Mouse (Mus musculus) kidney, embryonic 14.5 days (tissue): ENCODE results near the gene Dcaf4. TPM values are rescaled to one million over a fixed set of nuclear protein-coding genes. Genes with fewer than 3 reads are reported as not detected.

Experiments
- ATAC-seq: fragments of 200-750 bp; cut with Nextera tagmentation; 2 replicates; pipeline ENCODE4 v1.8.0; 2017; ENCODE audit warnings: moderate number of reproducible peaks, mild to moderate bottlenecking, moderate TSS enrichment, moderate library complexity; ENCODE audit not compliant: low FRiP score, low TSS enrichment
- H3K27ac ChIP-seq: fragments of 300-500 bp; sonication (generic); 2 replicates; pipeline ENCODE4 v1.5.1; 2014; ENCODE audit warnings: low read depth, mild to moderate bottlenecking, low read length, moderate library complexity, mixed read lengths
- H3K27me3 ChIP-seq: fragments of 300-500 bp; sonication (generic); 2 replicates; pipeline ENCODE4 v1.6.1; 2014; ENCODE audit warnings: mild to moderate bottlenecking, low read length; ENCODE audit not compliant: control insufficient read depth, insufficient read depth
- H3K36me3 ChIP-seq: fragments of 300-500 bp; sonication (generic); 2 replicates; pipeline ENCODE4 v1.6.1; 2014; ENCODE audit warnings: low read length, mixed read lengths; ENCODE audit not compliant: control insufficient read depth, insufficient read depth
- H3K4me1 ChIP-seq: fragments of 300-500 bp; sonication (generic); 2 replicates; pipeline ENCODE4 v1.6.1; 2014; ENCODE audit warnings: low read length, mixed read lengths; ENCODE audit not compliant: control insufficient read depth, insufficient read depth
- H3K4me2 ChIP-seq: fragments of 300-500 bp; sonication (generic); replicated peaks from 2 replicates; pipeline ENCODE4 v1.6.1; 2014; ENCODE audit warnings: low read depth, mild to moderate bottlenecking, low read length
- H3K4me3 ChIP-seq: fragments of 300-500 bp; sonication (generic); 2 replicates; pipeline ENCODE4 v1.5.1; 2014; ENCODE audit warnings: mild to moderate bottlenecking, low read length
- H3K9ac ChIP-seq: fragments of 300-500 bp; sonication (generic); 2 replicates; pipeline ENCODE4 v1.6.1; 2014; ENCODE audit warnings: low read depth, mild to moderate bottlenecking, low read length, moderate library complexity
- H3K9me3 ChIP-seq: fragments of 300-500 bp; sonication (generic); 2 replicates; pipeline ENCODE4 v1.6.1; 2016; ENCODE audit warnings: low read length; ENCODE audit not compliant: control insufficient read depth
- WGBS: fragments of 180-500 bp; shearing (Covaris S2); extraction: QIAGEN DNeasy Blood & Tissue Kit; methylation state at CpG from one replicate; pipeline ENCODE4 v1.1.7; 2014; 5-methylcytosine and 5-hydroxymethylcytosine counted together
- polyA plus RNA-seq: library from polyadenylated mRNA; unstranded; fragments of >200 nt; fragmentation: Nextera tagmentation; extraction: Ambion mirVana; gene quantifications from 2 replicates; pipeline ENCODE4 v1.2.1, GENCODE M21; 2014

The Dcaf4 gene
- polyA plus RNA-seq, 1 experiment from 2014 or later = 28.1 TPM

DNA sequence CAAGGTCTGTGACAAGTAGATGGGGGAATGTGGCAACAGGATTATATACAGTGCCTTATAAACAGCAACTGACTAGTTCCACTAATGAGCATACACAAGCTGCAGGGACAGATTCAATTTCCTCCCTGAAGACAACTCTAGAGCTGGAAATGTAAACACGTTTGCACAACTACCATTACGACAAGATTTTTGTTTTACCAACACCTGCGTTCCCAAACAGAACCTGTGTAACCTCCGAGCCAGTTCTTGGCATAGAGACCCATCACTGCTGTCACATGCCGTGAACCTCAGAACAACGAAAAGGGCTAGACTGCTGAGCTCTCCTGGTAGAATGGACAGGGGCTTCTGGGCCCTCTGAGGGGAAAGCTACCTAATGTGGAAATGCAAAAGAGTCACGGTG, 23.7 kb downstream of the Dcaf4 start:
- Histone ChIP-seq H3K36me3 (peaks cover 43% of the 10 kb centered on the region), H3K4me3 (no peak overlapping the region), H3K9me3 (no peaks in the 10 kb centered on the region), H3K27me3 (no peaks in the 10 kb centered on the region), H3K27ac (no peak overlapping the region), H3K4me2 (no peak overlapping the region), H3K9ac (no peak overlapping the region), H3K4me1 (no peaks in the 10 kb centered on the region)
- 84% methylated on average over 7 of the region's 7 CpGs for WGBS
- ATAC-seq = no peak

DNA sequence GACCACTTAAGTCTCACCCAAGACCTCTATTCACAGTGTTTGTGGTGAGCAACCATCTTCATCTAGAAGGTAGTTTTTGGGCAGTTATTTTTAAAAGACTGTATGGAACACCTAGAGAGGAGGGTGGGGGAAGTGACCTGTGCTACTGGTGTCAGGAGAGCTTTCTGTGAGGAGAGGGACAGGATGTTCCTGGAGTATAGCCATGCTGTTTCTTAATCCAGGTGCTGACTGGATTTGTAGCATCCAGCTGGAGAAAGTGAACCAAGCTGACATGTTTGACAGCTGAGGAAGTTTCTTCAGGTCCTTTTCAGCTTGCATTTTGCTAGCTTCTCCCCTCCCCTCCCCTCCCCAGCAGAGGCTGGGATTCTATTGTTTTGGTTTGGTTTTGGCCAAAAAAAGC, 24.5 kb downstream of the Dcaf4 start:
- no peak overlapping the region for H3K4me2 ChIP-seq
- peaks cover 42% of the 10 kb centered on the region for H3K36me3 ChIP-seq
- no peak overlapping the region for H3K27ac ChIP-seq
- H3K9me3 ChIP-seq = no peaks in the 10 kb centered on the region
- H3K4me1 ChIP-seq = no peaks in the 10 kb centered on the region
- ATAC-seq = no peak
- no peak overlapping the region for H3K4me3 ChIP-seq
- H3K9ac ChIP-seq = no peak overlapping the region
- no peaks in the 10 kb centered on the region for H3K27me3 ChIP-seq

- Histone ChIP-seq H3K4me2 (no peak overlapping the region), H3K27ac (no peak overlapping the region), H3K36me3 (peaks cover 75% of the 10 kb centered on the region), H3K9me3 (no peaks in the 10 kb centered on the region), H3K4me1 (no peaks in the 10 kb centered on the region), H3K4me3 (no peak overlapping the region), H3K27me3 (no peaks in the 10 kb centered on the region), H3K9ac (no peak overlapping the region)
- no peak for ATAC-seq
- 93% methylated on average over 16 of the region's 16 CpGs for WGBS
Observed at GRCm38 (mm10) chr12:83551305-83551704, 31.0 kb downstream of the Dcaf4 start.

- ATAC-seq = no peak
- 77% methylated on average over 4 of the region's 4 CpGs for WGBS
- Histone ChIP-seq H3K36me3 (peaks cover 76% of the 10 kb centered on the region), H3K9me3 (no peaks in the 10 kb centered on the region), H3K4me1 (no peaks in the 10 kb centered on the region), H3K27ac (no peak overlapping the region), H3K4me2 (no peak overlapping the region), H3K4me3 (no peak overlapping the region), H3K9ac (no peak overlapping the region), H3K27me3 (no peaks in the 10 kb centered on the region)
Observed at GRCm38 (mm10) chr12:83553816-83554215, 33.5 kb downstream of the Dcaf4 start.

- no peaks in the 10 kb centered on the region for H3K27me3 ChIP-seq
- ATAC-seq = no peak
- no peaks in the 10 kb centered on the region for H3K4me1 ChIP-seq
- no peak overlapping the region for H3K4me2 ChIP-seq
- peaks cover 65% of the 10 kb centered on the region for H3K36me3 ChIP-seq
- no peak overlapping the region for H3K9ac ChIP-seq
- H3K4me3 ChIP-seq = no peak overlapping the region
- H3K9me3 ChIP-seq = no peaks in the 10 kb centered on the region
- H3K27ac ChIP-seq = no peak overlapping the region
- WGBS = 76% methylated on average over 9 of the region's 9 CpGs
Observed at GRCm38 (mm10) chr12:83555605-83556004, 35.3 kb downstream of the Dcaf4 start.

- ATAC-seq = no peak
- no peaks in the 10 kb centered on the region for H3K4me1 ChIP-seq
- 80% methylated on average over 7 of the region's 7 CpGs for WGBS
- H3K4me3 ChIP-seq = no peak overlapping the region
- H3K27ac ChIP-seq = no peak overlapping the region
- peaks cover 50% of the 10 kb centered on the region for H3K36me3 ChIP-seq
- no peaks in the 10 kb centered on the region for H3K9me3 ChIP-seq
- no peaks in the 10 kb centered on the region for H3K27me3 ChIP-seq
- no peak overlapping the region for H3K9ac ChIP-seq
- no peak overlapping the region for H3K4me2 ChIP-seq
Observed at GRCm38 (mm10) chr12:83558496-83558895, 38.2 kb downstream of the Dcaf4 start.

DNA sequence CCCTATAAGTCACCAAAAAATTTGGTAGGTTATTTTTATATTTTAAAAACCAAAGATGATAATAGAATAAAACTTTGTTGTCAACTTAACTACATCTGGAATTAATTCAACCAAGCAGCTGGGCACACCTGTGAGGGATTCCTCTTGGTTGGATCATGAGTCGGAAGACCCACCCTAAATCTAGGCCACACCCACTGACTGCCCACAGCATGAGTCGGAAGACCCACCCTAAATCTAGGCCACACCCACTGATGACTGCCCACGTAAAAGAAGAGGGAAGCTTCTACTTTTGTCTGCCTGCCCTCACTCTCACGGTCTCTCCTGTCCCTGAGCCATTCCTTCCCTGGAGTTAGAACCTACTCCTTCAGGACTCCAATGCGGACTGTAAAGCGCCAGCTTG, 39.9 kb downstream of the Dcaf4 start:
- no peaks in the 10 kb centered on the region for H3K9me3 ChIP-seq
- ATAC-seq = no peak
- H3K4me3 ChIP-seq = no peak overlapping the region
- H3K27me3 ChIP-seq = no peaks in the 10 kb centered on the region
- no peak overlapping the region for H3K4me2 ChIP-seq
- H3K36me3 ChIP-seq = peaks cover 46% of the 10 kb centered on the region
- 77% methylated on average over 6 of the region's 6 CpGs for WGBS
- H3K9ac ChIP-seq = no peak overlapping the region
- H3K4me1 ChIP-seq = no peaks in the 10 kb centered on the region
- H3K27ac ChIP-seq = no peak overlapping the region

GRCm38 (mm10) chr12:83562589-83562988, 42.3 kb downstream of the Dcaf4 start:
- no peaks in the 10 kb centered on the region for H3K9me3 ChIP-seq
- no peak overlapping the region for H3K9ac ChIP-seq
- no peaks in the 10 kb centered on the region for H3K27me3 ChIP-seq
- no peaks in the 10 kb centered on the region for H3K4me1 ChIP-seq
- peaks cover 37% of the 10 kb centered on the region for H3K36me3 ChIP-seq
- ATAC-seq = no peak
- no peak overlapping the region for H3K4me2 ChIP-seq
- 95% methylated on average over 3 of the region's 3 CpGs for WGBS
- no peak overlapping the region for H3K27ac ChIP-seq
- no peak overlapping the region for H3K4me3 ChIP-seq

DNA sequence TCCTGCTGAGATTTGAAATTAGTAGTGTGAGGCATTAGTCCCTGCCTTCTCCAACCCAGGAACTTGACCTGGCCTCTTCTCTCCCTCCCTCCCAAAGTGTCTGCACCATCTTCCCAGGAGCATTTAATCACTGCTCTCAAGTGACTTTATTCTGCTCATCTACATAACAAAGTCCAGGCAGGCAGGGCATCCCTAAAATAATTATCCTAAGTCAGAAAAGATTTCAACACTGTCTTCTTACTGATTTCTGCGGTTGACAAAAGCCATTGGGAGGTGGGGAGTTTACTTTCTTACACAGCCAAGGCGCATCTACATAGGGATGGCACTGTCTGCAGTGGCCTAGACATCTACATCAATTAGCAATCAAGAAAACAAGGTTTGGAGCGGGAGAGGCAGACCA, 49.6 kb downstream of the Dcaf4 start:
- no peak overlapping the region for H3K27ac ChIP-seq
- H3K4me3 ChIP-seq = no peak overlapping the region
- H3K36me3 ChIP-seq = peaks cover 49% of the 10 kb centered on the region
- H3K4me2 ChIP-seq = no peak overlapping the region
- 83% methylated on average over 3 of the region's 3 CpGs for WGBS
- no peak overlapping the region for H3K9ac ChIP-seq
- no peaks in the 10 kb centered on the region for H3K4me1 ChIP-seq
- no peak for ATAC-seq
- no peaks in the 10 kb centered on the region for H3K27me3 ChIP-seq
- H3K9me3 ChIP-seq = no peaks in the 10 kb centered on the region

- Histone ChIP-seq H3K4me2 (no peak overlapping the region), H3K9me3 (no peaks in the 10 kb centered on the region), H3K4me3 (no peak overlapping the region), H3K9ac (no peak overlapping the region), H3K27ac (no peak overlapping the region), H3K36me3 (peaks cover 37% of the 10 kb centered on the region), H3K27me3 (no peaks in the 10 kb centered on the region), H3K4me1 (no peaks in the 10 kb centered on the region)
- ATAC-seq = no peak
- WGBS = 76% methylated on average over 5 of the region's 5 CpGs
Observed at GRCm38 (mm10) chr12:83572717-83573116, 52.5 kb downstream of the Dcaf4 start.
